Mouse (Mus musculus) effector memory CD4-positive, alpha-beta T cell, adult 7 months (primary cell): ENCODE results near the gene Brinp2. TPM values are rescaled to one million over a fixed set of nuclear protein-coding genes. Genes with fewer than 3 reads are reported as not detected.

Source experiments
- polyA plus RNA-seq: library from polyadenylated mRNA; unstranded; fragments of 100-300 nt; shearing (Covaris generic); gene quantifications from one replicate; pipeline ENCODE4 v1.2.1, GENCODE M21; 2017

Brinp2 gene
- 0.59 TPM for polyA plus RNA-seq

GRCm38 (mm10) chr1:158356051-158356461 is at the start of gene Brinp2:
TSS of gene Brinp2 (minus strand) at chr1:158356326.

DNA sequence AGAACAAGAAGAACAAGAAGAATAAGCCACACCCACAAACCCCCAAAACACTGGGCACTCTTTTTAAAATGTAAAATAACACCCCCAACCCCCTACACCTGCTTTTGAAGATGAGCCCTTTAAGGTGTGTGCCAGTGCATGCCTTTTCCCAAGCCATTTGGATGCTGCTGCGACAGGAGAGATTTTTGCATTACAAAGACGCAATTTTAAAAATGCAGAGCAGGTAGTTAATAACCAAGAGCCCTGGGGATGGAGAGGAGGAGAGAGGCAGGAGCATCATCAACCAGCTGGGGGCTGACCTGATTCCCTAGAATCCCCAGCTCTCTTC is 5.8 kb upstream of the Brinp2 start, which contains the start of gene Astn1:
Astn1 (plus strand) TSS at position 310 of the 328 bp plus-strand sequence.

Other genes starting within 250 kb of the Brinp2 start
- 0.16 TPM for gene Astn1, start 5.9 kb upstream of the Brinp2 start, polyA plus RNA-seq